Mouse (Mus musculus): Measurements from ENCODE around the gene Chil6.

Gene Chil6

DNA sequence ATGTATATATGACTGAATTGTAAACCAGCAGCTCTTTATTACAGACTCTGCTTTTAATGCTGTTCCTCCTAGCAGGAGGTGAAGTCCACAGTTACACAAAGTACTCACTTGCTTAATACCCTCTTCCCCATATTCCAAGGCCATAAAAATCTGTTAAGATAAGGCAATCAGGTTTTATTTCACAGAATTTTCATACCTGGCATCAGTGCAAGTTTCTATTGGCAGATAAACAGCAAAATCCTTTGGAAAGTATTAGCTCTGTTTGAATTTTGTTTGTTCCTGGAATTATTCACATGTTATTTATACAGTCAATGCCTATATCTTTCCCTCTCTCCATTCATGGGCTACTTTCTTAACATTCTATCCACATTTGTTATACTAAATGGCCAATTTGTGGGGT, at the start of gene Chil6:
TSS of gene Chil6 (minus strand) at position 101 of the 400 bp plus-strand sequence.
- no peak for TF ChIP-seq GATA4 (IDR thresholded peaks at IDR 0.05; ENCODE audit: insufficient replicate concordance, low read length)

DNA sequence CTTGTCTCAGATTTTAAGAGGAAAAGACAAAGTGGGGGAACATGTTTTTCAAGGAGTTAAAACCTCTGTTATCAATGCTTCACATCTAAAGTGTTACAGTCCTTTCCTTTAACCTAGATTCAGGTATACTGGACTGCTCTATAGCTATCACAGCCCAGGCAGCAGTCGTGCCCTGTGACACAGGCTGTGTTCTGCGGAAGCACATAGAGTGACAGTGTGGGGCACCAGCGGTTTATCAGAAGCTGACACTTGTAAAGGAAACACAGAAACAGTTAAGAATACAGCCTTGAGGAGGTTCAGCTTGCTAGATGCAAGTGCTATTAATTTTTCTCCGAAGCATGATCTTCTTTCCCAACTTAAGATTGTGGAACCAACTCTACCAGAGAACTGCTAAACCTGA, 46.6 kb upstream of the Chil6 start:
- no peak for TF ChIP-seq GATA4 (IDR thresholded peaks at IDR 0.05; ENCODE audit: insufficient replicate concordance, low read length)

DNA sequence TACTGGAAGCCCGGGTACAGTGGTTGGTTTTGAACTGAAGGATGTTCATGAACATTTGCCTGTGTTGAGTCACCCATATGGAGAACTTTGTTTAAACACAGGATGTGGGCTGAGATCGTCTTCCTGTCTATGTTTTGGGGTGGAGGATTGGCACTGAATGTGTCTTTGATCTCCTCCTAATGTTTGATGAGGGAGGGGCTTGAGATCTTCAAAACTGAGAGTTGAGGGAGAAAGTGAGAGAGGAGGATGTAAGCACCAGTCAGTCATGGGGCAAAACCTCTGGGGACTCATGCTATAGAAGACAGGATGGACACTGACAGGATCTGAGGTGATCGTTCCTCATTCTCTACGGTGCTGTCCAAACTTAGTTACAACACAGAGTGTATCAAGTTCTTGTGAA, 43.6 kb upstream of the Chil6 start:
- no peak for TF ChIP-seq GATA4 (IDR thresholded peaks at IDR 0.05; ENCODE audit: insufficient replicate concordance, low read length)

DNA sequence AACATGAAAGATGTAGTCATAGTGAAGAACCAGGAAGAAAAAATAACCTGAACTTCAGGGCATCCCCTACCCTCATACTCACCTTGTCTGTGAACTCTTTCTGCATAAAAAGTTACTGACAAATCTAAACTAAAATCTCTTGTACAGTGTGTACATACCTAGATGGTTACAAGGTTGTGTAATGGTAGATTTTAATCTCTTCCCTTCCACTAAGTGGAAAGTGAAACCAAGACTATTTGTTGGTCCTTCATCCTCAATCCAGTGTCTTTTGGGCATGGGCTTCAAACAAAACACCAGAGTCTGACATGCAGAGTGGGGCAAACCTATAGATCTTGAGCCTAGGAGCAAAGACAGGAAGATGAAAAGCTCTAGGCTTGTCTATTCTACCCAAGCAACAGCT, 43.0 kb upstream of the Chil6 start:
- TF ChIP-seq GATA4 (IDR thresholded peaks at IDR 0.05; ENCODE audit: insufficient replicate concordance, low read length) = no peak

DNA sequence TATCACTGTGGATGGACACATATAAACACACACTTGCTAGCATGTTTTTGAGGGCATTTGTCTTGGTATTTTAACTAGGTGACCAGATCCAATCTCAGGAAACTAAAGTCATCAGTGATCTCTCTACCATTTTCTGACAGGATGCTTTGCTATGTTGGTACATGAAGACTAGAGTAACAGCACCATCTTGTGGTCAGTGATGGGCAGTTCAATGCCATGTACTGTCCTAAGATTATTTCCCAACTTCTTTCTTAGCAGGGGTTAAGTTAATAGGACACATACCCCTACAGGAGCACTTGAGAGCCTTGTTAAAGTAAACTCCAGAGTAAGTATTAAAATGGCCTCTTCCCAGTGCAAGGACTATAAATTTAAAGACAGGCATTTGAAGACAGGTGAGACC, 42.6 kb upstream of the Chil6 start:
- no peak for TF ChIP-seq GATA4 (IDR thresholded peaks at IDR 0.05; ENCODE audit: insufficient replicate concordance, low read length)
